Mouse (Mus musculus) thymus, postnatal 25 days (tissue): ENCODE results near the gene Ube2cbp.

Experiments used
- DNase-seq: peaks from one replicate; pipeline ENCODE4 v3.0.0; 2022

Ube2cbp gene

GRCm38 (mm10) chr9:86423331-86423730, 41.4 kb downstream of the Ube2cbp start:
- no peak for DNase-seq

- DNase-seq, result no peak
Measured at GRCm38 (mm10) chr9:86419366-86419765, 45.4 kb downstream of the Ube2cbp start.

GRCm38 (mm10) chr9:86417971-86418370, 46.8 kb downstream of the Ube2cbp start:
- DNase-seq, result no peak

GRCm38 (mm10) chr9:86395785-86396184, 69.0 kb downstream of the Ube2cbp start:
- no peak for DNase-seq

- DNase-seq, result no peak
Measured at GRCm38 (mm10) chr9:86395012-86395411, 69.7 kb downstream of the Ube2cbp start.

- DNase-seq, result peak; percentile 27
Measured at GRCm38 (mm10) chr9:86393586-86394272, 71.0 kb downstream of the Ube2cbp start.

- DNase-seq, result no peak
Measured at GRCm38 (mm10) chr9:86391467-86391866, 73.3 kb downstream of the Ube2cbp start.

GRCm38 (mm10) chr9:86390713-86391112, 74.0 kb downstream of the Ube2cbp start:
- DNase-seq, result no peak

- no peak for DNase-seq
Measured at GRCm38 (mm10) chr9:86388538-86388937, 76.2 kb downstream of the Ube2cbp start.

GRCm38 (mm10) chr9:86376923-86377322, 87.8 kb downstream of the Ube2cbp start:
- DNase-seq, result no peak

- peak; percentile 33 for DNase-seq
Measured at GRCm38 (mm10) chr9:86372783-86373567, 91.8 kb downstream of the Ube2cbp start.

GRCm38 (mm10) chr9:86369208-86369607, 95.5 kb downstream of the Ube2cbp start:
- DNase-seq, result no peak

- DNase-seq, result no peak
Measured at GRCm38 (mm10) chr9:86360536-86360935, 104.2 kb downstream of the Ube2cbp start.

- DNase-seq, result no peak
Measured at GRCm38 (mm10) chr9:86355851-86356250, 108.9 kb downstream of the Ube2cbp start.

GRCm38 (mm10) chr9:86351491-86351890, 113.3 kb downstream of the Ube2cbp start:
- no peak for DNase-seq

- DNase-seq, result no peak
Measured at GRCm38 (mm10) chr9:86336792-86337191, 128.0 kb downstream of the Ube2cbp start.

GRCm38 (mm10) chr9:86336361-86336760, 128.4 kb downstream of the Ube2cbp start:
- no peak for DNase-seq

GRCm38 (mm10) chr9:86335588-86335987, 129.2 kb downstream of the Ube2cbp start:
- DNase-seq, result no peak

GRCm38 (mm10) chr9:86334357-86334756, 130.4 kb downstream of the Ube2cbp start:
- DNase-seq, result no peak

- no peak for DNase-seq
Measured at GRCm38 (mm10) chr9:86330591-86330990, 134.2 kb downstream of the Ube2cbp start.

GRCm38 (mm10) chr9:86328270-86328669, 136.5 kb downstream of the Ube2cbp start:
- no peak for DNase-seq

GRCm38 (mm10) chr9:86327341-86327740, 137.4 kb downstream of the Ube2cbp start:
- DNase-seq, result no peak

- DNase-seq, result no peak
Measured at GRCm38 (mm10) chr9:86324772-86325171, 140.0 kb downstream of the Ube2cbp start.

GRCm38 (mm10) chr9:86319516-86320140, 145.1 kb downstream of the Ube2cbp start:
- DNase-seq, result no peak
